7 mouse cellular contexts compared by ENCODE assay signal in the genomic region with DNA sequence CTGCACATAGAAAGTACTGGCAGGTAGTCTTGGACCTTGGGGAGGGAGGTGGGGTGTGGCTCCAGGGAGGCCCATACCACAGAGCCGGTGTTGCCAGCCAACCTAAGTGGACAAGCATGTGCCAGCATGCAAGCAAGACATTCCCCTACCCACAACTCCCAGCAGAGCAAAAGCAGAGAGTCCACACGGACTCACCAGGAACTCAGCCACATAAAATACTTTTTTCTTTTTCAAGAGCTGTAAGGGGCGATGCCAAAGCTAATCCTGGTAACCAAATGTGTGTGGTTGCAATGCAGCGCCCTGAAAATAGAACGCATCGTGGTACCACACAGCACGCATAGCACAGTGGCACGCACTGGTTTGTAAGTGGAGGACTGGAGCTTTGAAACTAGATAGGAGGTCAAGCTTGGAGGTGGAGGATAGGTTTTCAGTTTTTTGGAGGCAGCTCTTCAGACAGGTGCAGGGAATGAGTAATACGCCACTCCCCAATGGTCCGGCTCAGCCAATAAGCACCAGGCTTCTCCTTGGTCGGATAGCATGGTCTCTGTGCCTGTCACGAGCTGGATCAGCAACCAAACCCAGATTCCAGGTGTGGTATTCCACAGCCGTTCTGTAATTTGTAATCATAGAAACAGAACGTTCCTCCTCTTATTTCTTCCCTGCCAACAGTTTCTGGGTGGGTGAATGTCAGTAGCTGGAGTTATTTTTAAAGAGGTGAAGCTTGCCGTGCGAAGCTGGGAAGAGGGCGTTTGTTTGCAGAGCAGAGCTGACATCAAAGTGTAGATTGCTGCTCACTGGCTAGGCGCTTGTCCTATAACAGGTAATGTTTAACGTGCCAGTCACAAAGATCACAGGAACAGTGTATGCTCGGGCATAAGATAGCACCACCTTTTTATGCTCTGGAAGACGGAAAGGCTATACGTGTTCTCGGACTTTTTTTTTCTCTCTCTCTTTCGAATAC.
A peak's percentile ranks its signal among the peaks of the same experiment; 100 is the strongest.
DNase-seq lines count a peak whose midpoint lies in the region; ATAC-seq and TF ChIP-seq lines count a peak whose summit lies in the region.

No protein-coding gene starts in this region.

- DNase-seq in brain, adult 2 months (ENCODE audit: low read depth, low spot score), result peak; percentile 90
- DNase-seq in frontal cortex, postnatal 36 days (ENCODE audit: low spot score in 2 of 2), result peak; percentile 66 to 84
- peak; percentile 69 for DNase-seq in kidney, adult 2 months
- peak; percentile 73 to 87 for DNase-seq in left cerebral cortex, postnatal 25 days (ENCODE audit: low spot score in 2 of 2)
- peak; percentile 80 for DNase-seq in right cerebral cortex, adult 18-20 months
- no peak for DNase-seq in cerebellum, adult 8-10 months

- no peak for TF ChIP-seq CTCF in kidney, adult 2 months (conservative IDR thresholded peaks at IDR 0.05; ENCODE audit: insufficient read depth, insufficient read length, low read depth, low read length)

- ATAC-seq in monocyte, adult 5-6 weeks (replicated peaks; ENCODE audit: insufficient number of reproducible peaks, low FRiP score, low TSS enrichment, poor library complexity, severe bottlenecking), result no peak

- no peaks in the 10 kb centered on the region for H3K36me3 ChIP-seq in kidney, adult 2 months (ENCODE audit: control insufficient read depth, insufficient read depth, low read length)

- H3K4me1 ChIP-seq in kidney, adult 2 months (ENCODE audit: control insufficient read depth, insufficient read depth, low read length), result peaks cover 37% of the 10 kb centered on the region

- intact Hi-C loops in left cerebral cortex, postnatal 25 days (cut with DNase I), result loop anchor here (2.0 to 5.0 kb wide), 3 partner anchors 27 to 357 kb away; no protein-coding TSS in a partner anchor

- peak overlapping the region; percentile 91 for H3K27ac ChIP-seq in kidney, adult 2 months (ENCODE audit: insufficient read depth, low read depth, low read length)

- no peak for TF ChIP-seq POLR2A in kidney, adult 2 months (IDR thresholded peaks at IDR 0.05; ENCODE audit: low read depth, low read length)

- H3K27me3 ChIP-seq in kidney, adult 2 months (replicated peaks; ENCODE audit: control insufficient read depth, insufficient read depth, low read length), result no peaks in the 10 kb centered on the region

- 27% methylated on average over 24 of the region's 24 CpGs for WGBS in kidney, adult 2 months

- peak overlapping the region; percentile 53 for H3K4me3 ChIP-seq in kidney, adult 2 months (ENCODE audit: insufficient read depth, low read depth, low read length)
